Comparison of ENCODE assay signal across 13 mouse cellular contexts in genomic region chr1:138487569-138487968, GRCm38 (mm10).
DNase-seq lines count a peak whose midpoint lies in the region; ATAC-seq and TF ChIP-seq lines count a peak whose summit lies in the region.
"Had no signal": no experiment of that assay in that cellular context is flagged by ENCODE, and none has a peak within 500 bp of the region (broad histone marks: within the 10 kb centered on the region; RNA-seq: fewer than 3 reads in every experiment).

No protein-coding gene starts in this region.

- intact Hi-C loops in heart, postnatal 14 days (cut with DNase I): no loop called here

- H3K4me1 ChIP-seq in liver, adult 2 months (ENCODE audit: control insufficient read depth, insufficient read depth, low read length): no peaks in the 10 kb centered on the region
- no peaks in the 10 kb centered on the region for H3K4me1 ChIP-seq in liver, embryonic 11.5 days (replicated peaks; ENCODE audit: control insufficient read depth, insufficient read depth, low read length)
- H3K4me1 ChIP-seq in MEL (ENCODE audit: control insufficient read depth in 1 of 2, insufficient read depth in 2 of 2, low read length in 2 of 2): no peaks in the 10 kb centered on the region
- H3K4me1 ChIP-seq: liver, embryonic 13.5 days had no signal

- H3K36me3 ChIP-seq in liver, adult 2 months (ENCODE audit: control insufficient read depth, insufficient read depth, low read length): peaks cover 26% of the 10 kb centered on the region; the same call in 1 of the 2 replicates
- no peaks in the 10 kb centered on the region; the same call in 1 of the 2 replicates for H3K36me3 ChIP-seq in liver, embryonic 11.5 days (ENCODE audit: control insufficient read depth, insufficient read depth, low read length)
- 0 out of 4 replicates have a peak, but pooled peaks cover 0 to 1% of the 10 kb centered on the region in 2 experiments for H3K36me3 ChIP-seq in MEL (ENCODE audit: control insufficient read depth in 1 of 2, insufficient read depth in 2 of 2, low read length in 2 of 2)

- H3K9ac ChIP-seq in liver, adult 2 months (ENCODE audit: low read depth, low read length): no peak overlapping the region
- no peak overlapping the region for H3K9ac ChIP-seq in liver, embryonic 11.5 days (ENCODE audit: low read depth, low read length)
- H3K9ac ChIP-seq in MEL (ENCODE audit: control insufficient read depth, low read depth, low read length, poor library complexity, severe bottlenecking): no peak overlapping the region
- H3K9ac ChIP-seq: hindbrain, embryonic 14.5 days; liver, embryonic 13.5 days had no signal

- no peak; the same call in 1 of the 2 replicates for TF ChIP-seq RAD21 in MEL (IDR thresholded peaks at IDR 0.05; ENCODE audit: low read depth, low read length)

- no peaks in the 10 kb centered on the region for H3K79me2 ChIP-seq in liver, adult 2 months (ENCODE audit: control insufficient read depth, insufficient read depth, low read length)
- H3K79me2 ChIP-seq in MEL (ENCODE audit: control insufficient read depth, insufficient read depth, low read length, poor library complexity): no peaks in the 10 kb centered on the region

- 0 out of 2 replicates have a peak, but pooled peaks have one; percentile 1 for TF ChIP-seq CTCF in liver, adult 2 months (IDR thresholded peaks at IDR 0.05; ENCODE audit: low read depth, low read length)
- peak in 1 of 3 experiments; percentile 17; a peak in 1 of 6 replicates for TF ChIP-seq CTCF in MEL (IDR thresholded peaks at IDR 0.05 in 2 of 3, conservative IDR thresholded peaks at IDR 0.05 in 1 of 3; ENCODE audit: control insufficient read depth in 1 of 3, insufficient read depth in 1 of 3, low read depth in 2 of 3, low read length in 3 of 3, poor library complexity in 1 of 3, severe bottlenecking in 1 of 3)

- no peak for ATAC-seq in liver, embryonic 11.5 days (replicated peaks; ENCODE audit: low FRiP score)
- peak; percentile 68 for ATAC-seq in megakaryocyte progenitor cell, adult 5-6 weeks (replicated peaks; ENCODE audit: poor library complexity)
- no peak for ATAC-seq in granulocyte monocyte progenitor cell, adult 5-6 weeks (replicated peaks; ENCODE audit: poor library complexity, severe bottlenecking)

- no peak overlapping the region for H3K27ac ChIP-seq in liver, adult 2 months (replicated peaks; ENCODE audit: insufficient read depth, low read depth, low read length)
- no peak overlapping the region for H3K27ac ChIP-seq in liver, embryonic 11.5 days (ENCODE audit: low read depth, low read length)
- H3K27ac ChIP-seq in MEL (ENCODE audit: control insufficient read depth, low read depth, low read length): no peak overlapping the region
- H3K27ac ChIP-seq: hindbrain, embryonic 14.5 days; liver, embryonic 13.5 days had no signal

- TF ChIP-seq POLR2A in liver, adult 2 months (IDR thresholded peaks at IDR 0.05; ENCODE audit: extremely low read depth, insufficient read depth, low read length): no peak
- TF ChIP-seq POLR2A in MEL (IDR thresholded peaks at IDR 0.05; ENCODE audit: control insufficient read depth in 1 of 2, insufficient read depth in 1 of 2, low read depth in 1 of 2, low read length in 2 of 2, poor library complexity in 1 of 2): no peak

- DNase-seq in liver, adult 2 months (ENCODE audit: extremely low read depth, low read depth, low spot score): no peak
- no peak for DNase-seq in liver, embryonic 11.5 days (ENCODE audit: low spot score)
- peak; percentile 5 for DNase-seq in MEL (ENCODE audit: low read depth, low spot score)
- peak; percentile 21 for DNase-seq in induced T-regulatory cell, adult 2 months (ENCODE audit: low read depth)
- no peak for DNase-seq in heart, postnatal 14 days
- DNase-seq: cerebellum, postnatal 14 days; gastrocnemius, postnatal 10 days; liver, embryonic 13.5 days; right cerebral cortex, adult 18-20 months had no signal

- no peak for TF ChIP-seq EP300 in MEL (IDR thresholded peaks at IDR 0.05; ENCODE audit: low read depth in 1 of 2, low read length in 2 of 2)

- H3K4me2 ChIP-seq in liver, embryonic 11.5 days: no peak overlapping the region
- H3K4me2 ChIP-seq: hindbrain, embryonic 14.5 days; liver, embryonic 13.5 days had no signal

- WGBS in liver, adult 2 months: 87% methylated on average over 5 of the region's 5 CpGs
- WGBS in liver, embryonic 11.5 days: 75% methylated on average over 5 of the region's 5 CpGs

- no peaks in the 10 kb centered on the region for H3K9me3 ChIP-seq in liver, embryonic 11.5 days (ENCODE audit: control insufficient read depth, low read length)
- H3K9me3 ChIP-seq in MEL (replicated peaks; ENCODE audit: insufficient read depth, low read length): no peaks in the 10 kb centered on the region
- H3K9me3 ChIP-seq: liver, embryonic 13.5 days had no signal

- H3K4me3 ChIP-seq in liver, adult 2 months (ENCODE audit: insufficient read depth, low read depth, low read length): no peak overlapping the region
- no peak overlapping the region for H3K4me3 ChIP-seq in liver, embryonic 11.5 days (ENCODE audit: low read depth, low read length)
- no peak overlapping the region for H3K4me3 ChIP-seq in MEL (ENCODE audit: control insufficient read depth in 1 of 2, insufficient read depth in 1 of 2, low read depth in 2 of 2, low read length in 2 of 2)
- H3K4me3 ChIP-seq: erythroblast, embryonic 14.5 days; liver, embryonic 13.5 days had no signal

- no peaks in the 10 kb centered on the region for H3K27me3 ChIP-seq in liver, adult 2 months (ENCODE audit: control insufficient read depth, insufficient read depth, low read length)
- no peaks in the 10 kb centered on the region for H3K27me3 ChIP-seq in liver, embryonic 11.5 days (replicated peaks; ENCODE audit: control insufficient read depth, insufficient read depth, low read length)
- H3K27me3 ChIP-seq in MEL (ENCODE audit: control insufficient read depth in 1 of 2, insufficient read depth in 2 of 2, low read length in 2 of 2): no peaks in the 10 kb centered on the region
- H3K27me3 ChIP-seq: liver, embryonic 13.5 days had no signal

TF ChIP-seq in MEL, 35 proteins besides CTCF, POLR2A, EP300 and RAD21:
- TF ChIP-seq SMC3 (IDR thresholded peaks at IDR 0.05; ENCODE audit: low read depth, low read length) (no peak), E2F4 (IDR thresholded peaks at IDR 0.05; ENCODE audit: borderline replicate concordance, low read depth, low read length) (no peak), RCOR1 (IDR thresholded peaks at IDR 0.05; ENCODE audit: low read depth, low read length) (no peak), POLR2AphosphoS5 (IDR thresholded peaks at IDR 0.05; ENCODE audit: borderline replicate concordance, low read depth, low read length) (no peak), GATA1 (IDR thresholded peaks at IDR 0.05; ENCODE audit: low read depth, low read length) (no peak), ZC3H11A (IDR thresholded peaks at IDR 0.05; ENCODE audit: low read depth, low read length) (no peak), NELFE (IDR thresholded peaks at IDR 0.05; ENCODE audit: low read depth, low read length) (no peak)

Comparison
In these comparisons a context has a peak if more than half of its experiments do, and no peak if none do; other contexts are left out.
1. DNase-seq: peak in MEL (single experiment) and induced T-regulatory cell, adult 2 months (single experiment); none in liver, adult 2 months (single experiment), liver, embryonic 11.5 days (single experiment) and heart, postnatal 14 days (0 of 2).